Mouse (Mus musculus) C2C12 (cell line): ENCODE measurements around the gene Med13.

ENCODE experiments used
- CTCF ChIP-seq: IDR thresholded peaks from one replicate; pipeline ENCODE4 v1.5.1; 2011; ENCODE audit not compliant: control insufficient read depth, insufficient read depth, insufficient read length
- FOSL1 ChIP-seq: IDR thresholded peaks from one replicate; pipeline ENCODE4 v1.8.0; 2011; ENCODE audit warnings: mild to moderate bottlenecking, low read length; ENCODE audit not compliant: poor library complexity, insufficient read depth, severe bottlenecking

- TF ChIP-seq CTCF: no peak
- no peak for TF ChIP-seq FOSL1
These were observed 32.1 kb upstream of the Med13 start for GRCm38 (mm10) chr11:86389506-86389905.
